Mouse (Mus musculus) cerebellum, postnatal 36 days (tissue): ENCODE measurements around the gene Mrps22.

Experiments used
- DNase-seq, 2 experiments: peaks; one replicate each; pipeline ENCODE4 v3.0.0; 2021 to 2022; ENCODE audit warnings: mixed read lengths in 2 of 2

Mrps22 gene

GRCm38 (mm10) chr9:98601156-98601836 is at the start of gene Mrps22:
Gene Mrps22 (minus strand): TSS chr9:98601660.
- DNase-seq = peak; percentile 70 to 75

GRCm38 (mm10) chr9:98650547-98650946 is 49.1 kb upstream of the Mrps22 start:
- no peak for DNase-seq

GRCm38 (mm10) chr9:98647418-98647817 is 46.0 kb upstream of the Mrps22 start:
- no peak for DNase-seq

GRCm38 (mm10) chr9:98645750-98646149 is 44.3 kb upstream of the Mrps22 start:
- peak; percentile 43 to 48 for DNase-seq

DNA sequence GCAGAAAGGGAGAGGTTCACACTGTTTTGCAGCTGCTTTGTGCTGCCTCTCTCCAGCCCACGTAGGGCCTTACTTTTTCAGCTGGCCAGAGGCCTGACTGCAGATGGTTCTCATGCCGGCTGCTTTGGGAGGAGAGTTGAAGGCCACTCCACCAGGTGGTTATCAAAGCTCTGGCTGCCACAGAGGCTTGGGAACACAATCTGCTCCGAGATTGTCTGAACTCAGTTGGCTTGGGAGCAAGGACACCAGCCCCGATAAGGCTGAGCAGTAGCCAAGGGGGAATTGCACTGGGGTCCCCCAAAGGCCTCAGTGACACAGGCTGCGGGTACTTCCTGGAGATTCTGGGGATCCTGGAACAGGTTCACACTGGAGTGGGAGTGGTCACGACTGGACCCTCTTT is 40.7 kb upstream of the Mrps22 start:
- no peak for DNase-seq

DNA sequence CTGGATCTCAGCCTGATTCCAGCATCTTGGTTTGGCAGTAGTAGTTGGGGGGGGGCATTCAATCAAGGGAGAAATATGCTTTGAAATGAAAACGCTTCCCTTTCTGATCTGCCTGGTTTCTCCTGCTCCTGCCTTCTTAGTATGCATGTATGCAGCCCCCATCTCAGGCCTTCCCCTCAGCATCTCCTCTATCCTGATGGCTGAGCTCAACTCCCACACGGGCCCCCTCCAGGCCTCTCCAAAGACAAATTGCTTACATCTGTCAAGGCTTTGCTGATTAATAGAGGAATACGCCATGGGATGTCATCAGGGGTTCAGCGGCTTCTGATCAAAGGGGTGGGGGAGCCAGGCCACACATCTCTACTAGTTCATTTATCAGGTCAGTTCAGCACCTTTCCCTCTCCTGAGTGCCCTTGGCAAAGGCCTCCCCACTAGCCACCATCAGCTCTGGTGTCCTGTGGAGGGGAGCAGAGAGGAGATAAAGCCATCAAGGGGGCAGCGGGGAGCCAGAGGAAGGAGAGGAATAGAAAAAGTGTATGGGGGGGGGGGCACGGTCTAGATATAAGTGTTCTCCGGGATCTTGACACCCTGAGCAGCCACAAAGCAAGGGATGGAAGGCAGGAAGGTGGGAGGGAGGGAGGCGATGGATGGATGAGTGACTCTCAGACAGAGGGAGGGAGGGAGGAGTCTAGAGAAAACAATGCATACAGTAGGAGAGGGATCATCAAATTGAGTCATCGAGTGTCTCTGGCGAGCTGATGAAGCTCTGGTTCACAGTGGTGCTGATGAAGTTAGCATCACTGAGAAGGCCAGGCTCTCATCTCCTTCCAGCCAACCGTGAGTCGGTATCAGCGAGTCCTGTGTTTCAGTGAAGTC is 32.1 kb upstream of the Mrps22 start:
- DNase-seq = no peak

DNA sequence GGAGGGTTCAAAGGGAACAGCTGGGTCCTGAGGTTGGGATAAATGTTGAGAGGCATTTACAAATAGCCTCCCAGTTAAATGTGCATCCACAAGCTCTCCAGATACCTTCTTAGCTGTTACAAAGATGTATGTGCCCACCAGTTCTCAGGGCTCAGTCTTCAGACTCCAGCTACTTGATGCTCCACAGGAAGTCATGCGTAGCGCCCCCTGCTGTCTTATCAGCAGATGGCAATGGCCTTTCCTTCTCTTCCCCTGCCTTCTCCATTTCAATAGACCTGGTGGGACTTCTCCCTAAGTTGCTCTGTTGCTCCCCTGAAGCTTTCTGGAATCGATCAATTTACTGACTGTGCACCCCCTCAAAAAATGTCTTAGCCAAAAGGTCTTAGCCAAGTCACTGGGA is 27.0 kb upstream of the Mrps22 start:
- no peak for DNase-seq

DNA sequence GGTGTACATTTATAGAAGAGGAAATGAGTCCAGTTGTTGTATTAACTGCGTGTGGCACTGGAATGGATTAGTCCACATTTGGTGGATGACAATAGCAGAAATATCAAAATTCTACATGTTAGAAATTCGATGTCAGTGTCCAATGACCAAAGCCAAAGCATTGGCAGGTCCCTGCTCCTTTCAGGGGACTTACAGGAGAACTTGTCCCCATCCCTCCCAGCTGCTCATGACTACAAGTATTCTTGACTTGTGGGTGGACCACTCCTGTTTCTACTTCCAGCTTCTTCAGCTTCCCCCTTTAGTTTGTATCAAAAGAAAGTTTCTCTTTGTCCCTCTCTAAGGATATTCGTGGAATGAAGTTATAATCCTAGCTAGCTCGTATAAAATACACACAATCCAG is 3.4 kb upstream of the Mrps22 start:
- no peak for DNase-seq

GRCm38 (mm10) chr9:98601837-98602359 is 438 bp upstream of the Mrps22 start:
- DNase-seq = no peak

DNA sequence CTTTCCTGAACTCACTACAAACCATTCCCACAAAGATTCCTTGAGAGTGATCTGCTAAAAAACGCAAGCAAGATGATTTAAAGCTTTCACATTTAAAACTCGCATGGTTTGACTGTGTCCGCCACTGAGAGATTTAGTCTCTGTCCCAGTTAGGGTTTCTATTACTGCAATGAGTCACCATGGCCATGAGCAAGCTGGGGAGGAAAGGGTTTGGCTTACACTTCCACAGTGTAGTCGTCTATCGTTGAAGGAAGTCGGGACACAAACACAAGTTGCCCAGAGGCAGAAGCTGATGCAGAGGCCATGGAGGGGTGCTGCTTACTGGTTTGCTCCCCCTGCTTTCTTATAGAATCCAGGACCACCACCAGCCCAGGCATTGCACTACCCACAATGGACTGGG is 1.4 kb downstream of the Mrps22 start:
- no peak for DNase-seq

DNA sequence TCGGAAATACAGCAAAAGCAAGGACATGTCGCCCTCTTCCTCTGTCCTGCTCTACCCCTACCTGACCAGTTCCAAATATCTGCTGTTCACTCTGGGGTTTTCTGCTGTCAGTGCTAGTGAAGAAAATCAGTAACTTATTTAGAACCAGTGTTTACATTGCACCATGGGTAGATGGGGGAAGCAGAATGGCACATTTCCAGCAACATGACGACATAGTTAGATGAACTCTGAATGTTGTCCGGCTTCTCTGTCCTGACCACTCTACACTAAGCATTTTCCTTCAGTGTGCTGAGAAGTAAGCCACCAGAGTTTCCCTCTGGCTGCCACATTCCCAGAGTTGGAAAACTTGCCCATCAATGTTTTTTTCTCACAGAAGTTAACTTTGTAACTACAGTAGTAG is 17.6 kb downstream of the Mrps22 start:
- DNase-seq = no peak

- peak; percentile 99 for DNase-seq
Observed at GRCm38 (mm10) chr9:98563137-98564126, 38.0 kb downstream of the Mrps22 start, which contains the start of gene Copb2. Gene Copb2 (plus strand): TSS chr9:98563721.

- no peak for DNase-seq
Observed at GRCm38 (mm10) chr9:98544042-98544441, 57.4 kb downstream of the Mrps22 start.
